Mouse (Mus musculus): ENCODE data around the gene Gsc2.
"Not testable (repeated sequence)": the region's sequence is repeated elsewhere in the genome, so short reads cannot be mapped to it uniquely, and the experiment has no call there.

Gene Gsc2

DNA sequence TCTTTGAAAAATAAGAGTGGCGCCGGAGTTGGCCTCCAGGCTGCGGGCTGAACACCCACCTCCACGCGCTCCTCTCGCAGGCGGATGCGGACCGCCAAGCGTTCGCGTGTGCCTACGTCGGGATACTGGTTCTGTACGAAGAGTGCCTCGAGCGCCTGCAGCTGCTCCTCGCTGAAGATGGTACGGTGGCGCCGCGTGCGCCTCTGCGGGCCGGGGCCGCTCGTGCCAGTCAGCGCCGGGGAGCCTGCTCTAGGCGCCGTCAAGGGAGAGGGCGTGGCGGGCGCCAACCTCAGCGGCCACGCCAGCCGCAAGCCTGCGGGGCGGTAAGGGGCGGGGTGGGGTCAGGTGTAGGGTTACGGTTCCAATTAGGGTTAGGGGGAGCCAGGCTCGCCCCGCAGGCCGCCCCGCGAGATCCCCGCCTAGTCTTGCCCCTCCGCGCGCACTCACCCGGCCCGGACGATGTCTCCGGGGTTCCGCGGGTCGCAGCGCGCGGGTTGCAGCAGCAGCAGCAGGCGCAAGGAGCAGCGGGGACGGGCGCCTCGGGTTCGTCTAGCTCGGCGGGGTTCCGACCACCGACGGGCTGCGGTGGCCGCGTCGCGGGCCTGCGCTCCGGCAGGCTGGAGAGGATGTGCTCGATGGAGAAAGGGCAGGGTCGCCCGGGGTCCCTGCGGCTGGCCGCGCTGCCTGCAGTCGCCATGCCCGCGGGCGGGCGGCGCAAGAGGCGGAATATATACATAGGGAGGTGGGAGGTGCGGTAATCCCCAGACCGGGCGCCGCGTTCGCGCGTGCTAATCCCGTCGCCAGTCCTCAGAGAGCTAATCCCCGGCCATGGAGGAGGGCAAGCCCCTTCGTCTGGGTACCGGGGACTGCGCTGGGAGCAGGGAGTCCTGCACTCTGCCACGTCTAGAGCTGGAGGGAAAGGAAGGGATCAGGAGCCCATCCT is at the start of gene Gsc2:
Gene Gsc2, minus strand, starts transcription at position 753 of the 943 bp plus-strand sequence.
- DNase-seq = no peak

DNA sequence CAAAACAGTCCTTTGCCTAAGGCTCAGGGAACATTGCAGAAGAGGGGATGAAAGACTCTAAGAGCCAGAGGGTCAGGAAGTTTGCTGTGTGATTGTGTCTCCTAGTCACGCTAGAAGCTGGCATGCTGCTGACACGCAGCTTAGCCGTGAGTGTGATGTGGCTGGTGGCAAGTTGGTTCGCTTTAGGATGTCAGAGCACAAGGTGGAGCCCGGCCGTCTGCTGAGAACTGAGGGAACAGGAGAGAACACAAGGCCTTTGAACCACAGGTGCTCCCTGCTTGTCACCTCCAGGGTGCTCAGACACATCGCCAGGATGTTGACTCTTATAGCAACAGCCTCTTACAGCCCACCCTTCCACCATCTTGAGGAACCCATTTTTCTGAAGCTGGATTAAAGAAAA is 47.2 kb upstream of the Gsc2 start:
- DNase-seq = no peak

DNA sequence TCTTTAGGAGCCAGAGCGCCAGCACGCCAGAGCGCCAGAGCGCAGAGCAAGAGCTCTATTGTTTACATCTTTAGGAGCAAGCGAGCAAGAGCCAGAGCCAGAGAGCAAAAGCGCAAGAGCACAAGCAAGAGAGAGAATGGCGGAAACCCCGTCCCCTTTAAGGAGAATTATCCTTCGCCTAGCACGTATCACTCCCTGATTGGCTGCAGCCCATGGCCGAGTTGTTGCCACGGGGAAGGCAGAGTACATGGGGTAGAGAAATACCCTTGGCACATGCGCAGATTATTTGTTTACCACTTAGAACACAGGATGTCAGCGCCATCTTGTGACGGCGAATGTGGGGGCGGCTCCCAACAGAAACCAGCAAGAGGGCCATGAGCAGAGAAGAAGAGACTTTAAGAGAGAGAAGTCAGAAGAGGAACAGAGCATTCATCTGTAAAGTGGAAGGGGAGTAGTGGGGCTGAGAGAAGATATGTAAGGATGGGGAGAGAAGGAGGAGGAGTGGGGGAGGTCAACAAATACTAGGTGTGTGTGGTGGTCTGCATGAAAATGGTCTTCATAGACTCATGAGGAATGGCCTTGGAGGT is 41.3 kb upstream of the Gsc2 start:
- not testable (repeated sequence) for DNase-seq

DNA sequence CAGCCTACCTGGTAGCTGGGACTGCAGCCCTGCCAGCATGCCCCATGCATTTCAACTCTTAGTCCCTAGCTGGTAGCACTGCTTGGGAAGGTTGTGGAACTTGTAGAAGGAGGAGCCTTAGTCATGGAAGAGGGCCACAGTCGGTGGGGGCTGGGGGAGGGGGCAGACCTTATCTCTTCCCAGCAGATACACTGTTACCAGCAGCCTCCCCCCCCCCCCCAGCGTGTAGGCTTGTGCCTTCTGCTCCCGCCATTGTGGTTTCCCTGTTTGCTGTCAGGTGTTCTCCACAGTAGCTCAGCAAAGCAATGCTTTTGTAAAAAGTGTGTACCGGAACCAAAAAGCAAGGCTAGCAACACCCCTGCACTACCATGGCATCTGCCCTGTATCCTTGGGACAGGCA is 36.8 kb upstream of the Gsc2 start:
- DNase-seq = no peak

DNA sequence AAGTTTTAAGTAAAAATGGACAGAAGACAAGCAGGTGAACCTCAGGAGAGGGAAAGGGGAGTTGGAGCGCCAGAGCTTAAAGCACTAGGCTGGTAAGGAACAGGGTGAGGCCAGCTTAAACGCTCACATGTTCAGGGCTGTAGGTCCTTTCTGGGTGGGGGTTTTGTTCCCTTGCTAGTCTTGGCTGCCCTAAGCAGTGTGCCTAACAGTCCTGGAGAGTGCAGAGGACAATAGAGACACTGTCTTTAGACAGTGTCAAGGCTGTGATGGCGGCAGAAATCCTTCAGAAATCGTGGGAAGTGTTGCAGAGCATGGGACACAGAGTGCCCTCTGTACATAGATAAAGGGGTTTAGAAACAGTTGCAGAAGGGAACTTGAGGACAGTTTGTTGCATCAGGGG is 35.2 kb upstream of the Gsc2 start:
- DNase-seq = no peak

DNA sequence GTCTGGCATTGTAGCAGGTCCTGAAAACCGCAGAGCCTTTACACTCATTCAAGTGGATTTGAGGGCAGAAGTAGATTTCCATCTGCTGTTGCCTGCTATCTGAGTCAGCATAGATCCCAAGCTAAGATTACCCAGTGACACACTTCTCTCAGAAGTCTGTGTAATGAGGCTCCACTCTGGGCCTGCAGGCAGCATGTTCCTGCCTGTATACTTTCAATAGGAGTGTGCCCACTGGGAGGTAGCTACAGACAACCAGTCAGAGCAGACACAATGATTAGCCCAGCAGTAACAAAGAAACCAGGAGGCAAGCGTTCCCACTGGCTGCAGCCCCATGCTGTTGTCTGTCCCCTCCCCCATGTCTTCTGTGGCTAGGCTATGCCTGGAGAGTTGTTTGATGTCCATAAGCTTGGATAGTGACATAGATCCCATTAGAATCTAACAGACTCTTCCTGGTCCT is 34.6 kb upstream of the Gsc2 start:
- DNase-seq = no peak

DNA sequence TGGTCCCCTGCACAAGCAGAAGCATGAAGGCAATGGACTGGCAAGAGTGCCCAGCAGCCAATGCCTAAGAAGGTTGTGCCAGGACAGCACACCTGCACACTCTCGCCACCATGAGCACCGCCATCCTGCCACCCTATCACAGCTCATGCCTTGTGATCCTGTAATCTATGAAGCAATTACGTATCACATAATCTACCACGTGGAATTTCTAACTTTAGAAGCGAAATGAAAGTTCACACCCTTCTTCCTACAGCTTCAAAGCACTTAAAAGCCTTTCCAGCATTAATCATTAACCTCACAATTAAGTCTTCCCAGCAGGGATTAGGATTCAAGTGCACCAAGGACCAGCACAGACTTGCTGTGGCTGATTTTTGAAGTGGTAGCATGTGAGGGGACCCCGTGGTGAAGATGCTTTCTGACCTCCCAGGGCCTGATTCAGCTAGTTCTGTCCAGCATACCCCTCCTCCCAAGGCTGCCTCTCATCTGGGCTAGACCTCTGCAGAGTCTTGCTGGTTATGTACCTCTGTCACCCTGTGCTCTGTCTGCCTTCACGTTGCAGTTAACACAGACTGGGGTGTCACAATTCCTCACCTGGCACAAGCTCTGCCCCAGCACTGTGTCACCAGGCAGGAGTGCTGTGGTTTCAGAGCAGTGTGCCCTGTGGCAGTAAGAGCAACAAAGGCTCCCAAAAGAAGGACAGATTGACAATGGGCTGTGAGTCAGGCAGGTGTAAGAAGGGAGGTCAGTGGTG is 30.4 kb upstream of the Gsc2 start:
- no peak for DNase-seq

DNA sequence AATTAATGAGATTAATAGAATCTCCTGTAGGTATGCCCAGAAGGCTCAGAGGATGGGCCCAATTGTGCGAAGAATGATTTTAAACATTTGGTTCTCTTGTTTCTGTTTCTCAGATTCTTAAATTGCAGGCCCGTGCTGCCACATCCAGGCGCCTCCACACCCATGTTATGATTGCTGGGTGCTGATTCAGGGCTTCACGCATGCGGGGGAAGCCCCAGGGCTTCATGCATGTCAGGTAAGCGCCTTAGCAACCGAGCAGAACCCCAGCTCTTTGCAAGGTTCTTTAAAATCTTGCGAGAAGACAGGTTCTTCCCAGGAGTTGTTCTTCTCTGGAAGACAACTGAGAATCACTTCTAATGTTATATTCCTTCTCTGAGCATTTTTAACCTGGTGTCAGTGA is 28.6 kb upstream of the Gsc2 start:
- no peak for DNase-seq

DNA sequence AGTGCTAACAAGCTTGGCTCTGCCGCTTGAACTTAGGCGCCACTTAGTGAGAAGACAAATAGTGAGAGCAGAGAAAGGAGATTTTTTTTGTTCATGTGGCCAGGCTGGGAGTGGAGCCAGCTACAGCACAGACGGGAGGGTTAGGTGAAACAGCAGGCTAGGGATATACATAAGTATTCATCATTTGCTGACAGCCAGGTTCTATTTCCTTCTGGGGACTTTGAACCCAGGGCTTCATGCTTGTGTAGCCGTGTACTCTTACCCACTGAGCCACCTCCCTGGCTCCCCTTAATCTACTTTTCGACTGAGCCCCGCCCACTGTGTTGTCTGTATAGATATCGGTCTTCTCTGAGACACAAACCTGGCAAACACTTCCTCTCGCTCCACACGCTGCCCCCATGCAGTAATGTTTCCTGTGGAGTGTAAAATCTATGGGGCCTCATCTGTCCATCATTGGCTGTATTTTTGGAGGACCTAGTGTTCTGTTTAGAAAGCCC is 24.4 kb upstream of the Gsc2 start:
- no peak for DNase-seq

DNA sequence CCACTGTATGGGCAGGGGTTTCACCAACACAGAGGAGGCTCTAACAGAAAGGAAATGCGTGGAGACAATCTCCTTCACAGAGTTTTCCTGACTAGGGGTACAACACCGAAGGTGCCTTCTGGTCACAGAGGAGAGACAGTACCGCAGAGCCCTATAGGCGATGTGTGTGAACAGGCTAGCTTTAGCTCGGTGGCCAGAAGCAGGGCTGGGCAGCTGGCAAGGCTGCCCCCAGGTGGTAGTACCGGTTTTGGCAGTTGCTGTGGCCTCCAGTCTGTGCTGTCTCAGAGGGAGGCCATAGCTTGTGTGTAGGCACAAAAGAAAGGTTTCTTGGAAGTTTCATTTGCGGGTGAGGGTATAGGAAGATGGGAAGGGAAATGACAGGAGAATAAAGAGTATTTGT is 24.0 kb upstream of the Gsc2 start:
- DNase-seq = peak; percentile 71

DNA sequence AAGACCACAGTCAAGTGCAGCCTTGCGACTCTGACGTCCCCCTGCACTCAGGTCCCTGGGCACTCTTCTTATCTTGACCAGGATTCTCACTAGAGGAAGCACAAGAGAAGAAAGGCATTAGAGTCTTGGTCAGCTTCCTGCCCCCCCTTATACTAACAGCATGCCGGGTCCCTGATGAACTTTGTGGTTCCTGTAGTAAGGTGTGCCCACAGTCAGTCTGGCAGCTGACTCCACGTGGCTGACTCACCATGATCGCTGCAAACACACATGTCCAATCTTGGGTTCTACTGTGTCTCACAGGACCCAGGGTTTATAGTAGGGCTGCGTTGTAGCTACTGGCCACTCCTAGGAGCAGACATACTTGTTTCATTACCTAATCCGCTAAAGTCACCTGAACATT is 23.3 kb upstream of the Gsc2 start:
- DNase-seq = no peak

DNA sequence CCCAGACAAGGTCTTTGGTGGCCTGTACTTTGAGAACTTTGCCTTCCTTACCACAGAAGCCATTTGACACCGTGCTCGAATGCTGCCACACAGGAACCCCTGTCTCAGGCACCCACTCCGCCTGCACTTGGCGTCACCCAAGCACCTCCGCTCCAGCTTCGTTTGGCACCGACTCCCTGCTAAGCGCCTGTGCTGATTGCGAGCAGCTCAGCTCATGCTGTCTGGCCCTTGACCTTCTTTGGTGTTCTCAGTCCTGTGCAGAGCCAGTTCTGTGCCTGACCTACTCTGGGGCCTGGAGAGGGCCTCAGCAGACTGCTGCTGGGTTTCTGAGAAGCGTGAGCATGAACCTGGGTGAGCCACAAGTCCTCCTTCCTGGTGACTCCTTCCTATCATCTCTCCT is 21.9 kb upstream of the Gsc2 start:
- DNase-seq = peak; percentile 3

DNA sequence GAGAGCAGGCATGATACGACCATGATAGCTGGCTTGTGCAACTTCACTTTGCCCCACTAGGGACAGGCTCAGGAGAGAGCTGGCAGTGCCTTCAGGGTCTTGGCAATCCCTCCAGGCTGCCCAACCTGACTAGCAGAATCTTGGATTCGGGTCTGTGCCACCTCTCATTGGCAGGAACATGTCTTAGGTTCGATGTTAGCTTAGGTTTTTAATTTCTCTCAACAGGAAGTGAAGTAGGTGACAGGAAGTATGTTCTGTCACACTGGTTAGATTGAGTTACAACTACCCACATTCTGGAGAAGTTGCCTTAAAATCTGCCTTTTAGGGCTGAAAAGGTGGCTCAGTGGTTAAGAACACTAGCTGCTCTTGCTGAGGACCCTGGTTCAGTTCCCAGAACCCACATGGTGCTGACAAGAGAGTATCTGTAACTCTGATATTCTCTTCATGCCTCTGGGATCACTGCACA is 19.6 kb upstream of the Gsc2 start:
- DNase-seq = no peak

DNA sequence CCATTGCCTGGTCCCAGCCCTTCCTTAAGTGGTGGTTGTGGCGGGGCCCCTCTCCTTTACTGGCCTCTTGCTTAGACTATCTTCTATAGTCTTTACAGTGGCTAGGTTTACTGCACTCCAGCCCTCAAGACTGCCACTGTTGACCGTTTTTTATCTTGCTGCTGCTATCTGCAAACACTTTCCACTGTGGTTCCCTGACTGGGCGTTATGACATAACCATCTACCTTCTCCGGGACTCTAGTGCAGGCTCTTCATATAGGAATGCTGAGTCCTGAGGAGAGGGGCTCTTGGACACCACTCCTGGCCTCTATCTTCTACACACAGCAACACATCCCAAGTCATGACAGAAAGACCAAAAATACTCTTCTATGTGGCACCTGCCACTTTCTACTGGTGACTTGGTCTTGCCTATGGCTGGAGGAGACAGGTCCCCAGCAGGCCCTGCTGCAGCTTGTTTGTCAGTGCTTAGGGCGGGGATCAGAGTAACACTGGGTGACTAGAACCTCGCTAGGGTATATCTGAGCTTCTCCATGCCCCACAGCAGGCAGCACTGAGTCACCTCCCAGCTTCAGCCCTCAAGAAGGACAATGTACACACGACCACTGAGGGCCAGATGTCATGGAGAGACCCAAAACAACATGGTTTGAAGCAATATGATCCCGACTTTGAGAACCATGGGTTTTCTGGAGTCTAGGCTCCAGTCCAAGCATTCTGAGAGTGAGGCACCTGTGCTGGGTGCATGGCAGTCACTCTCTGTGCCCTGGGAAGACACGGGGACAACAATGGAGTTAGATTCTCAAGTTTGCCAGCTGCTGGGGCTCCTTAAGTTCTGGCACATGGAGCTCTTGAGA is 19.0 kb upstream of the Gsc2 start:
- DNase-seq = no peak

DNA sequence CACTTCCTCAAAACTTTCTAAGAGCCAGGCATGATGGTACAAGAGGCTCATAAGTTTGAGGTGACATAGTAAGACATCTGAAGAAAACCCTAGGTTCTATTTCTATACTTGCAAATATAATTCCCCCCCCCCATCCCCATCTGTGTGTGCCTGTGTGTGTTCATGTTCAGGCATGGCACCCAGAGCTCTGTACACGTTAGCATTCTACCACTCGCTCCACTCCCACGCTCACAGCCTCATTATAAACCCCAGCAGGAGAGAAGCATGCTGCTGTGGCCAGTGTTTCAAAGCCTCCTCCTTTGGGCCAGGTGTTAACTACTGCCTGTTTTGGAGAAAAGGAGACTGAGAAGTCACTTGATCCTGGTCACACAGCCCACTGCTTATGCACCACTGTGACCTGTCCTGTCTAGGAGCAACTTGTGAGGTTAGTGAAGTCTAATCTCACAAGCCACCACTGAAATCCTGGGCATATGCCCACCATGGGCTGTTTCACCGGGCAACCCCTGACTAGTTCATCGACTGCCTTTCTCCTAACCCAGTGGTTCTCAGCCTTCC is 17.1 kb upstream of the Gsc2 start:
- DNase-seq = no peak

DNA sequence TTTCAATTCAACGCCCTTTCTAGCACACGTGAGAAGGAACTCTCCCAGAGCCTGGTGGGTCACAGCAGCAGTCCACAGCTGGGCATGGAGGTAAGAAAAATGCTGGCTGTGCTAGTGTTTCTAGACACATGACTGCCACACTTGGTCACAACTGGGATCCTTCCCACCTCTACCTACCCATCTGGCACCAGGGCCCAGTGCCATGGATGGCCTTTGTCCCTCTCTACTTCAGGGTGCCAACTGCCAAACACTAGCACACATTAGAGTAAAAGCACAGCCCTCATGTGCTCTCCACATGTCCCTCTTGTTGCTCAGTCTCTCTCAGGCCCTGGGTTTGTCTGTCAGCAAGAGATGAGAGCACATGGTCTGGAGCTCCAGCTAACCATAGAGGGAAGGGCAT is 14.8 kb upstream of the Gsc2 start:
- DNase-seq = peak; percentile 44

DNA sequence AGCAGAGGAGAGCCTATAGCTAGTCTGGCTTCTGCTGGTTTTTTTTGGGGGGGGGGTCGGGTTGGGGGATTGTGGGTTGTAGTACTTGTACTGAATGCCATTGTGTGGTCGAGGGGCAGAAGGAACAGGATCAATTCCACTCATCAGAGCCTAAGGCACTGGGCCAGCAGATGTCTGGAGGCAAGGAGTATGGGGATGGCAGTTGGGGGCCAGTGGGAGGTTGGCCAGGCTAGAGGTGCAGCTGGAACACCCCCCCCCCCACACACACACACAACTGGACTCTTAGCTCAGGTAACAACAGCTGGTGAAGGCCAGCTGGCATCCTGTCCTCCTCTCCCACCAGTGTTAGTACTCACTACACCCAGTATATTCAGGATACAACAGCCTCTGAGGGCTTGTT is 14.4 kb upstream of the Gsc2 start:
- DNase-seq = peak; percentile 27

DNA sequence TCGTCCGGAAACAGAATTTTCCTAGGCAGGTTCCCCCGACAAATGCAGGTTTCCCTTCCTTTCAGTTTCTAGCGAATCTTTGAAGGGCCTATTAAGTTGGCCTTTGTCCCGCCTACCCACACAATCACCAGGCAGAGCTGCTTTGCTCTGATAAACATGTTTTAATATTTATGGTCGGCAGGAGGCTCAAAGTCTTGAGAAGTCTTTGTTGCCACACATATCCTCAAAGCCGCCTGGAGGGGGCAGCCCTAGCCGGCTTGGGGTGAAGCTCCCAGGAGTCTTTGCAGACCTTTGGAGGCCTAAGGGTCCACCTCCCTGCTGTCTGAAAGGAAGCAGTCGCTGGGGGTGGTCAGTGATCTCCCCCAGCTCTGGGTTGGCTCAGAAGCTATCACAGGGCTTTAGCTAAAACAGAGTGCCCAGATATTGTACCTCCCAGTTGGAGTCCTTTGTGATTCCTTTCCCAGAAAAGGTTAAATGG is 13.8 kb upstream of the Gsc2 start:
- DNase-seq = peak; percentile 65

DNA sequence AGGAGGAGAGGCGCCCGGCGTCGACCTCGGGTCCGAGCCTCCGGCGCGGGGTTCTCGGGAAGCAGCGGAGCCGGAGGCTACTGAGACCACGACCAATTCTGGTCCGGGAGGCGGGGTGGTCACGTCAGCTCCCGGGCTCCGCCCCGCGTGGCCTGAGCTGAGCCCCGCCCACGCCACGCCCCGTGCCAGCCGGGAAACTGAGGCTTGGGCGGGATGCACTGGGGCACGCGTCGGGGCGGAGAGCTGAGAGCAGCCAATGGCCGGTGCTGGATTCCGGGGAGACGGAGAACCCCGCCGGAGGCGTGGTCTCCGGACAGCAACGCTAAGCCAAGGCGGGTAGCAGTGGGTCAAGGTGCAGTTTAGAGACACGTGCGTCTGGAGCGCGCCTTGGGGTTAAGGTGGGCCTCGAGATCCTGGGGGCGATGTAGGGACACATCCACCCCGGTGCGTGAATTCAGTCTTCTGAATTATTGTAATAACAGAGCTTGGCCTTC is 13.3 kb upstream of the Gsc2 start, which contains the start of gene Slc25a1:
Gene Slc25a1, minus strand, starts transcription at position 133 of the 494 bp plus-strand sequence.
- peak; percentile 75 for DNase-seq

DNA sequence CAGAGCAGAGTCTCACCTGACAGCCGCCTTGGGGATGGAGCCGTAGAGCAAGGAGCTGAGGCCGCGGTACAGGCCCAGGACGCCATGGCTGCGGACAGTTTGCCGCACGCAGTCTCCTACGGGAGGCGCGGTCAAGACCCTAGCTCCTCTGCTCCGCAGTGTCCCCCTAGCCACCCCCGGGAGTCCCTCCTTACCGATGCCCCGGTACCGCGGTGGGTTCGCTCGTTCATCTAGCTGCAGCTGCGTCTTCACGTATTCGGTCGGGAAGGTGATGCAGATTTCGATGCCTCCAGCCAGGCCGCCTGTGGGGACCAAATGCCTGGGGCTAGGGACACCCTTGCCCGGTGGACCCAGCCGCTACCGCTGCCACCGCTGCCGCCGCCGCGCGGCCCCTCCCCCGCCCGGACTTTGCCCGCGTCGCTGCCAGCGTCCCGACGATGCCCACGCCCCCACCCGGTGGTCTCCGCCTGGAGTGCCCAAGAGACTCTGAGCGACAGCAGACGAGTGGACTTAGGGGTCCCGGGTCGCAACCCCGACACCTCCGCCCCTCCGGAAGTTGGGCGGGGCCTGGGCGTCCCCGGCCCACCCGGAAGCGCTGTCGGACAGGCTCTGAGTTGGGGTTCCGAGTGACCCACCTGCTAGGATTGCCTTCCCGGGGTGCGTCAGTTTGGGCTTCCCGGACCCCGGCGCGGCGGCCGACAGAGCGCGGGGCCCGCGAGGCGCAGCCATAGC is 12.7 kb upstream of the Gsc2 start:
- peak; percentile 55 for DNase-seq

DNA sequence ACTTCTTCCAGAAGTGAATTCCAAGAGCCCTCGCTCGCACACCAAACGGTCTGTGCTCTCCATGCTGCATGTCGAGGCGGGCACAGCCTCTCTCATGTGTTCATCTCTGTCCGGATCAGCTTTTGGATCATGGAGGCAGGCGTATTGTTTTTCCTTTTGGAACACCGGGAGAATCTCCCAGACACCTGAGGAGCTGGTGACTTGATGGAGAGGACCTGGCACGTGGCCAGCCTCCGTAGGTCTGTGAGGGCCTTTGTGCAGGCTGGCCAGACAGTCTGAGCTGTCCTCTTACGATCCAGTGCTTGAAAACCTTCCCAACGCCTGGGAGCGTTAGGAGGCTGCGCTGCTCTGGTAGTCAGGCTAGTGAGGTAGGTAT is 7.3 kb upstream of the Gsc2 start:
- no peak for DNase-seq

Data from cerebellum, adult 11-12 months (tissue).